ENCODE assay signal across 9 mouse cellular contexts in genomic region chr6:145075088-145075547, GRCm38 (mm10). TPM values are rescaled to one million over a fixed set of nuclear protein-coding genes. Genes with fewer than 3 reads are reported as not detected.
DNase-seq lines count a peak whose midpoint lies in the region; ATAC-seq and TF ChIP-seq lines count a peak whose summit lies in the region.
"Had no signal": no experiment of that assay in that cellular context is flagged by ENCODE, and none has a peak within 500 bp of the region (broad histone marks: within the 10 kb centered on the region; RNA-seq: fewer than 3 reads in every experiment).

No protein-coding gene starts in this region.

- H3K36me3 ChIP-seq in hindbrain, embryonic 10.5 days = no peaks in the 10 kb centered on the region
- H3K36me3 ChIP-seq in limb, embryonic 14.5 days (ENCODE audit: control insufficient read depth, insufficient read depth, low read length) = no peaks in the 10 kb centered on the region
- H3K36me3 ChIP-seq: G1E had no signal

- no peaks in the 10 kb centered on the region for H3K4me1 ChIP-seq in cerebellum, adult 2 months (ENCODE audit: control insufficient read depth, insufficient read depth, low read length)
- H3K4me1 ChIP-seq in hindbrain, embryonic 10.5 days (replicated peaks) = peaks cover 25% of the 10 kb centered on the region; the same call in 1 of the 2 replicates
- H3K4me1 ChIP-seq in limb, embryonic 14.5 days (ENCODE audit: control insufficient read depth, insufficient read depth, low read length) = no peaks in the 10 kb centered on the region; the same call in 1 of the 2 replicates

- peak; percentile 14 to 25 for DNase-seq in cerebellum, adult 2 months
- DNase-seq in cerebellum, adult 9-10 months = no peak
- peak; percentile 79 for DNase-seq in A20 (ENCODE audit: low read depth, low spot score)
- DNase-seq in embryo, embryonic 11 days = peak; percentile 61
- DNase-seq in hindbrain, embryonic 10.5 days (ENCODE audit: low spot score) = peak; percentile 53
- peak; percentile 52 for DNase-seq in limb, embryonic 14.5 days (ENCODE audit: low spot score)
- no peak for DNase-seq in urinary bladder, postnatal 36 days (ENCODE audit: low spot score in 2 of 2)

- WGBS in cerebellum, adult 2 months = under 1% methylated on average over 20 of the region's 20 CpGs
- under 1% methylated on average over 20 of the region's 20 CpGs for WGBS in hindbrain, embryonic 10.5 days
- WGBS in limb, embryonic 14.5 days = 2% methylated on average over 20 of the region's 20 CpGs

- no peak for TF ChIP-seq CTCF in cerebellum, adult 2 months (IDR thresholded peaks at IDR 0.05; ENCODE audit: borderline replicate concordance, insufficient read depth, low read depth, low read length)

- H3K9me3 ChIP-seq in hindbrain, embryonic 10.5 days = no peaks in the 10 kb centered on the region
- H3K9me3 ChIP-seq in limb, embryonic 14.5 days (ENCODE audit: control insufficient read depth, low read length) = no peaks in the 10 kb centered on the region

- peak overlapping the region; percentile 63 for H3K9ac ChIP-seq in limb, embryonic 14.5 days (ENCODE audit: low read depth, low read length, severe bottlenecking)

- ATAC-seq in limb, embryonic 14.5 days (ENCODE audit: low FRiP score, low read depth) = peak; percentile 75; the same call in 1 of the 2 replicates
- ATAC-seq in neutrophil, adult 5-6 weeks (ENCODE audit: extremely low read depth, insufficient number of reproducible peaks, low FRiP score, poor library complexity, severe bottlenecking) = peak; percentile 54; the same call in 1 of the 2 replicates

- no peak overlapping the region for H3K27ac ChIP-seq in cerebellum, adult 2 months (ENCODE audit: insufficient read depth, low read length)
- H3K27ac ChIP-seq in hindbrain, embryonic 10.5 days = peak overlapping the region; percentile 92
- no peak overlapping the region for H3K27ac ChIP-seq in limb, embryonic 14.5 days (replicated peaks; ENCODE audit: low read depth, low read length)

- peak overlapping the region; percentile 53 for H3K4me3 ChIP-seq in cerebellum, adult 2 months (replicated peaks; ENCODE audit: insufficient read depth, low read depth, low read length)
- peak overlapping the region; percentile 74 for H3K4me3 ChIP-seq in hindbrain, embryonic 10.5 days
- H3K4me3 ChIP-seq in limb, embryonic 14.5 days (replicated peaks; ENCODE audit: low read length) = peak overlapping the region; percentile 51

- no peak for TF ChIP-seq POLR2A in cerebellum, adult 2 months (IDR thresholded peaks at IDR 0.05; ENCODE audit: borderline replicate concordance, insufficient read depth, low read length)
- TF ChIP-seq POLR2A in limb, embryonic 14.5 days (IDR thresholded peaks at IDR 0.05; ENCODE audit: borderline replicate concordance, extremely low read depth, insufficient read depth, insufficient read length) = no peak

- no peaks in the 10 kb centered on the region for H3K27me3 ChIP-seq in cerebellum, adult 2 months (ENCODE audit: control insufficient read depth, insufficient read depth, low read length)
- H3K27me3 ChIP-seq in hindbrain, embryonic 10.5 days (ENCODE audit: insufficient read depth, poor library complexity, severe bottlenecking) = peaks cover 7% of the 10 kb centered on the region; the same call in 1 of the 2 replicates
- 0 out of 2 replicates have a peak, but pooled peaks cover 9% of the 10 kb centered on the region for H3K27me3 ChIP-seq in limb, embryonic 14.5 days (ENCODE audit: control insufficient read depth, insufficient read depth, low read length)

- peak overlapping the region; percentile 93 for H3K4me2 ChIP-seq in limb, embryonic 14.5 days (replicated peaks; ENCODE audit: low read depth, low read length, severe bottlenecking)

RNA-seq across cellular contexts. Expression of gene Bcat1, which starts 0.9 kb away (rescaled TPM):
- polyA plus RNA-seq in cerebellum, adult 2 months (2012; rRNA removed) = 42.5 and 53.7 TPM in 2 replicates
- 123 and 134 TPM in 2 replicates for polyA plus RNA-seq in hindbrain, embryonic 10.5 days (2016; fragmentation: Nextera tagmentation; extraction: Ambion mirVana)
- 10.9 and 11.6 TPM in 2 replicates for polyA plus RNA-seq in limb, embryonic 14.5 days (2012; rRNA removed)
- 30.4 and 34.0 TPM in 2 replicates for polyA plus RNA-seq in limb, embryonic 14.5 days (2014; fragmentation: Nextera tagmentation; extraction: Ambion mirVana)
- not detected in 2 replicates for total RNA-seq in neutrophil, adult 5-6 weeks (2017)
- polyA plus RNA-seq: G1E had no signal

RNA-seq across cellular contexts. Expression of gene Lrmp, which starts 40.3 kb away (rescaled TPM):
- polyA plus RNA-seq in cerebellum, adult 2 months (2012; rRNA removed) = 0.55 and 0.82 TPM in 2 replicates
- polyA plus RNA-seq in hindbrain, embryonic 10.5 days (2016; fragmentation: Nextera tagmentation; extraction: Ambion mirVana) = 1.8 and 2.4 TPM in 2 replicates
- 5.5 TPM in 2 replicates for polyA plus RNA-seq in limb, embryonic 14.5 days (2012; rRNA removed)
- polyA plus RNA-seq in limb, embryonic 14.5 days (2014; fragmentation: Nextera tagmentation; extraction: Ambion mirVana) = 4.3 and 5.5 TPM in 2 replicates
- total RNA-seq in neutrophil, adult 5-6 weeks (2017) = 261 and 300 TPM in 2 replicates

Comparison
In these comparisons a context has a peak if more than half of its experiments do, and no peak if none do; other contexts are left out.
1. DNase-seq: peak in cerebellum, adult 2 months (2 of 2), A20 (single experiment), embryo, embryonic 11 days (single experiment), hindbrain, embryonic 10.5 days (single experiment) and limb, embryonic 14.5 days (single experiment); none in cerebellum, adult 9-10 months (single experiment) and urinary bladder, postnatal 36 days (0 of 2).
2. Peak in every context shown above with its lines, with median percentiles within 50 percentile points of each other: H3K4me3 ChIP-seq.